Mouse (Mus musculus) heart, adult 10 weeks (tissue): ENCODE data around the gene Sema6c. TPM values are rescaled to one million over a fixed set of nuclear protein-coding genes. Genes with fewer than 3 reads are reported as not detected.

ENCODE experiments used
- polyA plus RNA-seq: library from polyadenylated mRNA; stranded (reverse); fragments of 350-450 nt; fragmentation: Illumina TruSeq; extraction: RNeasy Lipid Tissue Mini Kit (QIAGEN cat#74804); gene quantifications from one replicate; pipeline ENCODE4 v1.2.3, GENCODE M21; 2014; ENCODE audit warnings: low read depth, low replicate concordance

Sema6c gene
- polyA plus RNA-seq = 9.7 TPM

DNA sequence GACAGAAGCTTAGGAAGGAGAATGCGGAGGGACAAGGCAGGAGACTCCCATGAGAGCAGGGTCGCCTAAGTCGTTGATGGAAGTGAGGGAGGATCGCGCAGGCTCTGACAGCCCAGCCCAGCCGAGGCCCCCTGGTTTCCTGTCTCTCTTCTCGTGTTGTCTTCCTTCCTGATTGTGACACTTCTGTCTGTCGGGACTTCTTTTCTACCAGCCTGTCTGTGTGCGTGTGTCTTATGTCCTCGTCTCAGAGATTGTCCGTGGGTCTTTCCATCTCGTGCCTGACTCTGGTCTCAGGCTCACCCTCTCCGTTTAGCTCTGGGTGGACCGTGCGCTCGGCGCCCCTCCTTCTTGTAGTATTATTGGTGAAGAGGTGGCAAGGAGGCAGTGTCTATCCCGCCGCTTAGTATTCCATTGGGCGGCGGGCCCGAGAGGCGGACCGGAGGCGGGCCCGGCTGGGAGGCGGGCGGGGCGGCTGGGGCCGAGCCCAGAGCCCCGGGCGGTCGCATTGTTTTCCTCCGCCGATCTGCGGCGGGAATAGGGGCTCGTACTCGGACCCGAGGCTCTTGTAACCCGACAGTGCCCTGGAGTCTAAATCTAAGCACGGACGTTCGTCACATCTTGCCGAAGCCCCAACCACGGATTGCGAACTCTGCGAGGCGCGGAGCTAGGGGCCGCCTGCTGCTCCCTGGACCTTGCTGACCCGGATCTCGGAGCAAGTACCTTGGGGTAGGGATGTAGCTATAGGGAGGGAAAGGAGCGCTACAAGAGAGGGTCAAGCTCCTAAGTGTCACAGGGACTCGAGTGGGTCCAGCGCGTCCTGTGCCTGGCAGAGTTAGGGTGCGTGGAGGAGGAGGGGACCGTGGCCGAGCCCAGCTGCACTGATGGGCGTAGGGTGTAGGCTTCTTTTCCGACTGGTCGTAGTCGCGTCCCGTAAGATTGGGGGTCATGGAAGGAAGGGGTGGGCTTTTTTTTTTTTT lies at the start of gene Sema6c:
TSS of gene Sema6c (plus strand) at position 471 of the 977 bp plus-strand sequence.

DNA sequence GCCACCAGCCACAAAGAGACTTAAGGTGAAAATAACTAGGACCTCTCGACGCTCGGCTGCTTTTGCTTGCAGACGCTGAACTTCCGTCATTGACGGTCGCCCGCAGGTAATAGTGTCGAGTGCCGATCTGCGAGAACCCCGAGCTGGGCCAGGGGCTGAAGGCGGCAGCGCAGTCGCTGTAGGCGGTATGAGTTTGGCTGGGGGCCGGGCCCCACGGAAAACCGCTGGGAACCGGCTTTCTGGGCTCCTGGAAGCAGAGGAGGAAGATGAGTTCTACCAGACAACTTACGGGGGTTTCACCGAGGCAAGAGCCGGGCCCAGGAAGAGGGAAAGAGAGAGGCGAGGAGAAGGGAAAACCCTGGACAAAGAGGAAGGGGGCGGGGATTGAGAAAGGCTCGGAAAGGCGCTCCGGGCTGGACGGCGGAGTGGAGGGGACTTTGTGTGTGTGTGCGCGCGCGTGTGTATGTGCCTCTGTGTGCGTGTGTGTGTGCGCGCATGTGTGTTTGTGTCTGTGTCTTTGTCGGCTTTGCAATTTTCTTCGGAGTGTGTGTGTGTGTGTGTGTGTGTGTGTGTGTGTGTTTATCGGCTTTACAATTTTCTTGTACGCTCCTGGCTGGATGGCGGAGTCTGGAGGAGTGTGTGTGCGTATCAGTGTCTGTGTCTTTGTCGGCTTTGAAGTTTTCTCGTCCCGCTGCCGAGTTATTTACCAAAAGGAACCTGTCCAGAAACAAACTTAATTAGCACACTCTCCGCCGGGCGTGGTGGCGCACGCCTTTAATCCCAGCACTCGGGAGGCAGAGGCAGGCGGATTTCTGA lies 49.1 kb upstream of the Sema6c start, which contains the start of gene Vps72:
TSS of gene Vps72 (plus strand) at position 112 of the 816 bp plus-strand sequence.

DNA sequence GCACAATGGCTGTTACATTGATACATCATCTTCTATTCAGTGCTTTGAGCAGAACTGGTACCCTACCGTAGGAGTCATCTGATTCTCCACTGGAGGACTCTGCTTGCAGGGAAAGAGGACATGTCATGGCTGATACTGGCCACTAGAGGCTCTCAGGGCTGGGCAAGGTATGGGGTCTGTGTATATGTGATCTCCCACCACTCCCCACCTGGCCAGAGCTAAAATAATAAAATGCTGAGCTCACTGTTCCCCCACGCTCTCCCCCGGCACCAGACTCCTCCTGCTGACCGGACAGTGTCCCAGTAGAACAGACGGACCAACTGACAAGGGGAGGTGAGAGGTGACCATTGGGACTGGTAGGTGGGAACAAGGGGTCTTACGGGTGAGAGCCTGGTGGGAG lies 36.0 kb upstream of the Sema6c start, which contains the start of gene Tmod4:
TSS of gene Tmod4 (plus strand) at position 231 of the 400 bp plus-strand sequence.

DNA sequence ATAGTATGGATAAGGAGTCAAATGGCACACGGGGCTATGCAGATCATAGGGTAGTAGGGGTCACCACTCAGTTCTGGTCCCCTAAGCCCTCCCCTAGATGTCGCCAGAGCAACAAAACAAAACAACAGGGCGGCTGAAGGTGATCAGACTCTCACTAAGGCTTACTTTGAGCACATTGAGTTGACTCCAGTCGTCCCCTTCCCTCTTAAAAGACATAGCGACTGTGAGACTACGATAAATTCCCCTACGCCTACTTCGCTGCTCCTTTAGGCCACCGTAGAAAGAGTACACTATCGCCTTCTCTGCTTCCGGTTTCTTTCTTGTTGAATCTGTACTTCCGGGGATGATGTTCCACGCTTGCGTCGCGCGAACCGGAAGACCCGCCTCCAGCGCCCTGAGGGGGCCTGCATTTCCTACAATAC lies 26.6 kb upstream of the Sema6c start, which contains the start of the genes Scnm1 and Lysmd1:
TSS of gene Scnm1 (minus strand) at position 332 of the 422 bp plus-strand sequence.
TSS of gene Lysmd1 (plus strand) at position 409 of the 422 bp plus-strand sequence.

DNA sequence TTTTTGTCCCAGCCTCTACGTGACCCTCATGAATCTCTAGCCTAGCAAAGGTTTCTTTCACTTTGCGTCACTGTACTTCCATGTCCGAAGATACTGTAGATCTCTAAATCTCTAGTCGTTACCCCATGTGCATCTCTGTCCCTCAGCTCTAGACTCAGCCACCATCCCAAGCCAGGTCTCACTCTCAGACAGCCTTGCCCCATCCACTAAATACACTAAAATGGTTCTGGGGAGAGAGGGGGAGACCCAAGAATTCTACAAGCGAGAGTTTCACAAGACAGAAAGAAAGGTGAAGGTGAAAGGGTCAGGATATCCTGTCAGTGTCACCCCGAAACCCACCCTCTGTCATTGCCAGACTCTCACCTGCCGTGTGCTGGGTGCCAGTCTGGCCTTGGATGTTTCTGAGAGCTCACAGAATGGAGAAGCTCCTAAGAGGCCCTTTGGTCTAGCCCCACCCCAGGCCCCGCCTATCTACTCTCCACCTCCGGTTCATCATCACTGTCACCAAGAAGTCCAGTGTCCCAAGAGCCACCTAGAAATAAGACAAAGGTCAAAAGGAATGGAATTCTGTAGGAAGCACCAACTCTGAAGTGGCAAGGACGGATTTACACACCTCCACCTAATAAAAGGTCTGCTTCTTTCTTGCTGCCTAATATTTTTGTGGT lies 18.2 kb upstream of the Sema6c start, which contains the start of gene Tnfaip8l2:
TSS of gene Tnfaip8l2 (minus strand) at position 409 of the 665 bp plus-strand sequence.

DNA sequence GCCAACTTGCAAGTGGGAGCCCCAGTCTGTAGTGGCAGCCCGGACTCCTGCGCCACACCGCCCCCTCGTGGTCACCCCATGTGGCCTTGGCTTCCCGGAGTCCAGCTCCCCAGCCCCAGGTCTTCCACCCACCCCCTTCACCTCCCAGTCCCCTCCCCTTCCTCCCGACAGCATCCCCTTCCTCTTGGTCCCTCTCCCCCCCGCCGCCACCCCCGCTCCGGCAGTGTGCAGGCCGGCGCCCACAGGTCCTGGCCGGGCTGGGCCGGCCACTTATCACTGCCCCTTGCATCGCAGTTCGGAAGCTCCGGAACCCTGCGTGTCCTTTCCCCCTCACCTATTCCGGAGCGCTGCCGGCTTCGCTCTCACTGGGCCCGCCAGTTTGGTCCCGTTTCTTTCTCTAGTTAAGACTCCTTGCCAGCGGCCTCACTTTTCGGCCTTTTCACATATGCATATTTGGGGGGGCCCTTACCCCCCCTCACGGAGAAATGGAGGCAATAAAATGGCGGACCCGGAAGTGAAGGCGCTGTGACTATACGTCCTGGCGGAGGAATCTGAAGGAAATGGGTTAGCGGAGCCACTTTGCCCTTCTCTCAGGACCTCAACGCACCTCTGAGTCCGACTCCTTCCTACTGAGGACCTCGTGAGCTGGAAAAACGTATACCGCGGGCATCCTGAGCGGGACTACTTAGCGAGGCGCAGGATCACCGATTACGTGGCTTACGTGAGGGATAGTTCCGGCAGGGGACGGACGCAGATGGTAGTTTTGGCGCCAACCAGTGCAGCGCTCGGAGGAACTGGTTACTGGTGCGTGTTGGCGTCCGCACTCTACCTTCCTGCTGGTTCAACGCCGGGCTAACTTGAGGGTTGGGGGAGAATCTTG lies 57.2 kb downstream of the Sema6c start, which contains the start of gene Gabpb2:
TSS of gene Gabpb2 (minus strand) at position 662 of the 880 bp plus-strand sequence.

Other genes with a start within 250 kb of the Sema6c start
- 210 TPM for gene Selenbp1, start 227.4 kb upstream of the Sema6c start, polyA plus RNA-seq
- gene Rfx5, start 206.4 kb upstream of the Sema6c start, polyA plus RNA-seq = 4.9 TPM
- 25.4 TPM for gene Pi4kb, start 185.7 kb upstream of the Sema6c start, polyA plus RNA-seq
- 9.7 TPM for gene Zfp687, start 145.0 kb upstream of the Sema6c start, polyA plus RNA-seq
- 157 TPM for gene Psmd4, start 117.8 kb upstream of the Sema6c start, polyA plus RNA-seq
- 15.0 TPM for gene Pip5k1a, start 53.5 kb upstream of the Sema6c start, polyA plus RNA-seq
- 37.4 TPM for gene Vps72, start 49.4 kb upstream of the Sema6c start, polyA plus RNA-seq
- gene Tmod4, start 36.0 kb upstream of the Sema6c start, polyA plus RNA-seq = 31.7 TPM
- gene Scnm1, start 26.4 kb upstream of the Sema6c start, polyA plus RNA-seq = 55.1 TPM
- gene Lysmd1, start 26.4 kb upstream of the Sema6c start, polyA plus RNA-seq = 8.4 TPM
- 2.9 TPM for gene Tnfaip8l2, start 18.1 kb upstream of the Sema6c start, polyA plus RNA-seq
- gene Gabpb2, start 57.5 kb downstream of the Sema6c start, polyA plus RNA-seq = 15.5 TPM
- gene Cdc42se1, start 68.3 kb downstream of the Sema6c start, polyA plus RNA-seq = 18.5 TPM
- gene Mllt11, start 71.7 kb downstream of the Sema6c start, polyA plus RNA-seq = 10.0 TPM
- not detected for gene Gm128, start 81.1 kb downstream of the Sema6c start, polyA plus RNA-seq
- gene Bnipl, start 90.7 kb downstream of the Sema6c start, polyA plus RNA-seq = not detected
- 24.4 TPM for gene Mindy1, start 120.9 kb downstream of the Sema6c start, polyA plus RNA-seq
- gene Prune1, start 121.6 kb downstream of the Sema6c start, polyA plus RNA-seq = 27.0 TPM
- 2.1 TPM for gene Anxa9, start 146.7 kb downstream of the Sema6c start, polyA plus RNA-seq
- 54.0 TPM for gene Cers2, start 154.3 kb downstream of the Sema6c start, polyA plus RNA-seq
- gene Setdb1, start 196.7 kb downstream of the Sema6c start, polyA plus RNA-seq = 12.5 TPM
- gene 4930558C23Rik, start 242.4 kb downstream of the Sema6c start, polyA plus RNA-seq = not detected